Mouse (Mus musculus) left cerebral cortex, adult 2 months (tissue): ENCODE measurements around the gene Anapc13. TPM values are rescaled to one million over a fixed set of nuclear protein-coding genes. Genes with fewer than 3 reads are reported as not detected.

Experiments used
- DNase-seq, 2 experiments: peaks; one replicate each; pipeline ENCODE4 v3.0.0; 2021 to 2022; ENCODE audit warnings: low spot score in 2 of 2, mixed read lengths in 1 of 2; ENCODE audit errors: extremely low spot score in 1 of 2
- H3K27ac ChIP-seq: fragments of 200-600 bp; 2 replicates; pipeline ENCODE4 v1.8.1; 2022
- H3K4me3 ChIP-seq: fragments of 200-600 bp; 2 replicates; pipeline ENCODE4 v1.8.1; 2022
- CTCF ChIP-seq: fragments of 200-600 bp; IDR thresholded peaks from 2 replicates; pipeline ENCODE4 v1.8.1; 2022; ENCODE audit warnings: antibody characterized with exemption, mild to moderate bottlenecking, moderate library complexity
- intact Hi-C: fragments of 180-260 bp; cut with DNase I; formaldehyde crosslinking; loops from one replicate; pipeline ENCODE4 v1.15.1; 2025
- long read RNA-seq, 2 experiments: library from polyadenylated mRNA; stranded (forward); transcript quantifications; one replicate each; pipeline ENCODE4 v2.0.0; 2021; ENCODE audit warnings: borderline mapping rate in 2 of 2
- total RNA-seq, 2 experiments: library from RNA; stranded (reverse); gene quantifications; 2 replicates each; pipeline ENCODE4 v1.2.3; 2021

Gene Anapc13
- 100 to 1,000 TPM in 1 of 2 experiments, 10 to 100 TPM in 1; 98.6 to 116 TPM for total RNA-seq
- long read RNA-seq, experiment 1, transcript Anapc13-204 (3 exons, 589 nt): major isoform, 29 of 39 reads
- long read RNA-seq, experiment 1, transcript Anapc13-203 (3 exons, 727 nt): minor isoform, 5 of 39 reads
- long read RNA-seq, experiment 1, partial matches to known transcripts: 1 of 39 reads
- long read RNA-seq, experiment 1, other reads (novel, unspliced or antisense): 0 of 39 reads
- long read RNA-seq, experiment 2, transcript Anapc13-204 (3 exons, 589 nt): major isoform, 18 of 26 reads
- long read RNA-seq, experiment 2, partial matches to known transcripts: 3 of 26 reads
- long read RNA-seq, experiment 2, other reads (novel, unspliced or antisense): 0 of 26 reads

DNA sequence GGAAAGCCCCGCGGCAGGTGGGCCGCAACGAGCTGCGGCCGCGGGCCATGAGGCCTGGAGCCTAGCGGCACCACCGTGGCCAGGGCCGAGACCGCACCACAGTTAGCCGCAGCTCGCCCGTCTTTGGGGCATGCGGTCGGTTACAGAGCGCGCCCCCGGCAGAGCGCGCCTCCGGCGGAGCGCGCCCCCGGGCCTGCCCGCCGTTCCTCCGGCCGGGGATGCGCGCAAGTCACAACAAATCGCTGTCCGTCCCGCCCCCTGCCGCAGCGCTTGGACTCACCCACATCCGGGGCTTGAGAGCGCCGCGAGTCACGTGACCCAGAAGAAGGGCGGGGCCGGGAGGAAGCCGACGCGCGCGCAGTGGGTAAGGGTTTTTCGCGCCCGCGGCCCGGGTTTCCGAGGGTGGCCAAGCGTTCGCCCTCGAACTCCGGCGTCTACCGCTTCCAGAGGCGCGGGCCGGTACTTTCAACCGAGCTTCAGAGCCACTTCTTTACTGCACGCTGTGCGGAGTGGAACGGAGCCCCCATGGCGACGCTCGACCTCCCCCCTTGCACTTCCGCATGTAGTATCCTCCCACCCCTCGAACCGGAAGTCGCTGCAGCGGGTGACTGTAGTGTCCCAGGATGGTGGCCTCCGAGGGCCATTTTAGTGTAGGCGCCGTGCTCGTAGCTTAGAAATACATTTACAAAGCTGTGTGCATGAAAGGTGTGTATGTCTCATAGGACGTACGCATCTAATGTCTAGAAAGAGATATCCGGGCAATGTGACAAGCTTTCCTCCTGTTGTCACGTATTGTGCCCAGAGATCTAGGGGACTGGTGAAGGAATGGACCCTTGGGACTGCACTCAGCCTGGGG is at the start of gene Anapc13, which contains the start of gene Cep63:
Gene Anapc13, plus strand, starts transcription at position 314 of the 856 bp plus-strand sequence.
Gene Cep63, minus strand, starts transcription at position 552 of the 856 bp plus-strand sequence.
- TF ChIP-seq CTCF: no peak; the same call in 1 of the 2 replicates
- DNase-seq: peak; percentile 98 to 99
- peak within 1 kb of the TSS; percentile 99 for H3K27ac ChIP-seq
- H3K4me3 ChIP-seq: peak within 1 kb of the TSS; percentile 99
- intact Hi-C loops: loop anchor here (2.0 to 5.0 kb wide), 2 partner anchors 209 to 681 kb away; partner anchors contain the start of genes 1300017J02Rik, Ryk and Topbp1

DNA sequence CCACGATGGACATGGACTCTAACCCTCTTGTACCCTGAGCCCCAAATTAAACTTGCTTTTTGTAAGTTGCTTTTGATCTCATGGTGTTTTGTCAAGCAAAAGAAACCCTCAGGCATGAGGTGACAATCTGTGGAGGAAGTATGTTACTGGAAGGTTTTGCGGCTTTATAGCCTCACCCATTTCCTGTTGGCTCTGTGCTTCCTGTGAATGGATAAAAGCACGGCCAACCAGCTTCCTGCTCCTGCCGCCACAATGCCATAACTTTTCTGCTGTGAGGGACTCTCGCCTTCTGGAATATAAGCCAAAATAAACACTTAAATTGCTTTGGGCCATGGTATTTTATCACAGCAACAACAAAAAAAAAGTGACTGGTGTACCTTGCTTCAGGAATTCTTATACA is 48.6 kb upstream of the Anapc13 start:
- TF ChIP-seq CTCF: no peak
- H3K27ac ChIP-seq: no peak overlapping the region
- intact Hi-C loops: no loop called here
- H3K4me3 ChIP-seq: no peak overlapping the region
- no peak for DNase-seq

DNA sequence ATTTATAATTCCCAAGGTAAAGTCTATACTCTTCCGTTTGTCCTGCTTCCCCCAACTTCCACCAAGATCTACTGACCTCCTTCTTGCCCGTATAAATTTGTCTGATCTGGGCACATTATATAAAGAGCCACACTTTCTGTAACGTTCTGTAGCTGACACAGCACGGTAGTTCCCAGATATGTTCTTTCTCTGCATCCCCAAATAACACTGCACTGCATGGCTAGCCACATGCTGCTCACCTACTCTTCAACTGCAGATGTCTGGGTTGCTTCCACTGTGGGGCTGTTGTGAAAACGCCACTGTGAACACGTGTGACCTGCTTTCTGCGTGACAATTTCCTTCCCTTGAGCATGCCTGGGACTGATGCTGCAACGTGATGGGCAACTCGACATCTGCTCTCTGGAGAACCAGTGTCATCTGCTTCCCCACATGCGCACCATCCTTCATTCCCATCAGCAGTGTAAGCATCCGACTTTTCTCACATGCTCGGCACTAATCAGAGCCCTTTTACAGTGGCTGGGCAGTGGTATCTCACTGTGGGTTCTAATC is 44.1 kb upstream of the Anapc13 start:
- DNase-seq: no peak
- Histone ChIP-seq H3K4me3 (no peak overlapping the region), H3K27ac (no peak overlapping the region)
- intact Hi-C loops: no loop called here
- TF ChIP-seq CTCF: no peak

DNA sequence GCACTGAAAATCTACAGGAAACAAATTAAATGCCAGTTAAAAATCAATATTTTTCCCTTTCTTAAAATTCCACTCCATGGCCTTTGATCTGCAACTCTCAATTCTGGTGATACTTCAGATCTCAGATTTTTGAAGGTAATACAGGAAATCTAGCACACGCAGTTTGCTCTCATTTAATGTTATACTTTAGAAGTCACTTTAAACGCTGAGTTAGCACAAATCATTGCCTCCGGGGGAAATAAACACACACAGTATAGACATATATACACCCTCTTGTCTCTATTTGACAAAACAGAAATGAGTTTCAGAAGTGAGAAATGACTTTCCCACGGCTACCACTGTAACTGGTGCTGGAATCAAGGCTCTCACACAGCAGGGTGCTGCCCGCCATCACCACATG is 38.7 kb upstream of the Anapc13 start:
- DNase-seq: no peak
- intact Hi-C loops: no loop called here
- Histone ChIP-seq H3K27ac (no peak overlapping the region), H3K4me3 (no peak overlapping the region)
- no peak for TF ChIP-seq CTCF

DNA sequence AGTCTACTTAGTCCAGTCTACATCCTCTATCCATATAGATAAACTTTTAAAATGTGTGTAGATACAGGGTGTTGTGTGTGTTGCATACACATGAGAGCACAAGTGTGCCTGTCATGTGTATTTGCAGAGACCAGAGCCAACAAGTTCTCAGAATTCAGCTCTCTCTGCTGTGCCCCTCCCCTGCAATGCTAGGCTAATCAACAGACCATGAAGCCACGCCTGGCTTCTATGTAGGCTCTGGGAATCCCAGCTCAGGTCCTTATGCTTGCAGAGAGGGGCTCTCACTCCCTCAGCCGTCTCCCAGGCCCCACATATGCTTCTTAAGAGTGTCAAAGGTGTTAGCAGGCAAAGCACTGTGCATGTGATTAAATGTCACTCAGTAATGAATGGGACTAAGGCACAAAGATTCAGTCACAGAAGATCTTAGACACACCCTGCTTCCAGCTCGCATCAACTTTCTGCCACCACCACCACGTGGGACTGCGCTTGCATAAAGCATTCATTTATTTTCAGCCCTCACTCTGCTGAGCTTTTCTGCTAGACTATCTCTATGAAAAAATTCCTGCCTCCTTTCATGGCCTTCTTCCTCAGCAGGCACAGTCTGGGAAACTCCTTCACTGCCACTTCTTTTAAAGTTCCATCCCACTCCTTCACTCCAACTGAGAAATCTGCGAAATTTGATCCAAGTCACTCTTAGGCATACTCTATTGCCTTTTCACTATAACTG is 31.3 kb upstream of the Anapc13 start:
- no peak for DNase-seq
- no peak overlapping the region for H3K4me3 ChIP-seq
- intact Hi-C loops: no loop called here
- TF ChIP-seq CTCF: no peak
- H3K27ac ChIP-seq: no peak overlapping the region

DNA sequence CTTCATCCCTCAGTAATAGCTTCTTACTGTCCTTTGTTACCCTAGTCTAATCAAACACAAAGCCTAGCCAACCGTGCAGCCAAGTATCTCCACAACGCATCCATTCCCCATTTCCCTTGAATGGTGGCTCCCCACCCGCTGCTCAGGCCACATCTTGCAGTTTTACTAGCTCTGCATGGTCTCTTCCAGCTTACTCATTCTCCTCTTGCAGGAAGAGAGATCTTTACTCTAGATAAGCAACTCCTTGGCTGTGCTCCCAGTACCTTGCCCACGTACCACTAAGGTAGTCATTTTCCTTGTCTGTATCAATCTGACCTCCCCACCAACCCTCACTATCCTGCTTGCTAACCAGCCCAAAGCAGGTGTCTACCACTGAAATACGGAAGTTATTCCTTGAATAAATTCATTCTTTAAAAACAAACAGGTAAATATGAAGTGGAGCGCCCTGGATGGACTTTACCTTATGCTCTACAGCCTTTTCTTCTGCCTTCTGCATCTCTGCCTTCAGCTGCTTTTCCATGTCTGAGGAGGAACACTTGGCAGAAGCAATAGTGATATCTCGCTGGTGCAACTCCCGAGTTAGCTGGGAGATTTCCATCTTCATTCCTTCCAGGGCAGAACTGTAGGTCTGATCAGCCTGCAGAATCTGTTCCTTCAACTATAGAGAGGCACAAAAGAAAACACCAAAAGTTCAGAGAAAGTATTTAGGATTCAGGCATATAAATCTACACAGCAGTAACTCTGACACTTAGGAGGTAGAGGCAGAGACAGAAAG is 30.2 kb upstream of the Anapc13 start:
- TF ChIP-seq CTCF: no peak
- Histone ChIP-seq H3K27ac (no peak overlapping the region), H3K4me3 (no peak overlapping the region)
- intact Hi-C loops: no loop called here
- no peak for DNase-seq

DNA sequence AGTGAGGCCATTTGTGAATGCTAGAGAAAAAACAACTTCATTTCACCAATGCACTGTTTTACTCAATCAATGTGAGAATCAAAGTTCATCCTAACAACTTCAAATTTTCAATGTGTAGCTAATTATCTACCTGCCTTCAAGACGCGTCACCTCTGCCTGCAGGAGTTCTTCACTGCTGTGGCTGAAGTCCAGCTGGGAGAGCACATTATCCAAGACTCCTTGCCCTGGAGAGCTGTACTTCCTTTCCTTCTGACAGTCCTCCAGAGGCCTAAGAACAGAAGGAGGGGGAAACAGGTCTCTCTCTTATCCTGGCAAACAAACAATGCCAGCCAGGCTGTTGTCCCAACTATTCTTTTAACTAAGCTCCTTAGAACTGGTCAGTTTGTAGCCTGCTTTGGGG is 24.9 kb upstream of the Anapc13 start:
- Histone ChIP-seq H3K27ac (no peak overlapping the region), H3K4me3 (no peak overlapping the region)
- DNase-seq: no peak
- no peak for TF ChIP-seq CTCF
- intact Hi-C loops: no loop called here

DNA sequence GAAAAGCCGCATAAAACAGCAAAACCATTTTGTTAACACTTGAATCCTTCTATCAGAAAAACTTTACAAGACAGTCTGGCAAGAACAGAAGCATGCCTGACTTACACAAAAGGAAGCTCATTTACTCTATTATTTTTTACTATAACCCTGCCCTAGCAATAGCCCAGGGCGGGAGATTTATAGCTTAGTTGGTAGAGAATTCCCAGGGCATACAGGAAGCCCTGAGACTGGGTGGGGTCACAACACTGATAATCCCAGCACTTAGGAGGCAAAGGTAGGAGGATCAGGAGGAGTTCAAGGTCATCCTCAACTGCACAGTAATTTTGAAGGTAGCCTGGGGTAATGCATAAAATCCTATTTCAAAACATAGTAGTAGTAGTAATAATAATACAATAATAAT is 24.4 kb upstream of the Anapc13 start:
- TF ChIP-seq CTCF: no peak
- intact Hi-C loops: no loop called here

DNA sequence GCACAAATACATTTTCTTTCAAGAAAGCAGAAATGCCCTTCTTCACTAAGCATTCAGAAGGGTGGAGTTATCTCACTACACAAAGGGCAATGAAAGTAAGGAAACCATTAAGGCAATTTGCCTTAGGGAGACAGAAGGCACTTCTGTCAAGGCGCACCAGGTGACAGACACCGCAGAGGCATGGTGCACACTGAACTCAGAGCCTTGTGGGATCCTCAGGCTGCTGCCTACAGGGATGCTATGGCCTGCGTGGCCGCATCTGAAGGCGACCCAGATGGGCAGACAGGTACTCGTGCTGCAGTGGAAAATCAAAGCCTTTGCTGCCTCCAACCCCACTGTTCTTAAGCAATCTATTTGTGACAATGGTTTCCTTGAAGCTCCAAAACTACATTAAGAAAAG is 20.9 kb upstream of the Anapc13 start:
- TF ChIP-seq CTCF: no peak
- no peak overlapping the region for H3K27ac ChIP-seq
- no peak overlapping the region for H3K4me3 ChIP-seq
- DNase-seq: no peak
- intact Hi-C loops: no loop called here

More for the DNA sequence above, 24.4 kb upstream of the Anapc13 start:
- H3K27ac ChIP-seq: no peak overlapping the region
- no peak for DNase-seq
- no peak overlapping the region for H3K4me3 ChIP-seq

DNA sequence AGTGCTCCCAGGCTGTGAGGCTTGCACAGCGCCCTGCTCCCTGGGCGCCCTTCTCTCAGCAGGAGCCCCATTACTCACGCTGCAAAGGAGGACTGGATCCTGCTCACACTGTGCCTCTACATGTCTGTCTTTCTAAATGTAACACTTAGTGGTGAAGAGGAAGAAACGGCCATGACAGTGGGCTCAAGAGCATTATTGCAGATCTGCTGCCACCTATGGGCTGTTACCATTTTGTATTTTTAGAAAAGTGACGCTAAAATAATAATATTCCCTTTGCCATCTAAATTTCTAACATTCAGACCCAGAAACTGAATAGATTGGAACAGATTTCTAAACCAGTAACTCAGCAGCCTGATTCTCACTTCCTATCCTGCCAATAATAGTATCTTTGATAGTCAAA is 18.6 kb upstream of the Anapc13 start:
- TF ChIP-seq CTCF: peak; percentile 54
- intact Hi-C loops: no loop called here

DNA sequence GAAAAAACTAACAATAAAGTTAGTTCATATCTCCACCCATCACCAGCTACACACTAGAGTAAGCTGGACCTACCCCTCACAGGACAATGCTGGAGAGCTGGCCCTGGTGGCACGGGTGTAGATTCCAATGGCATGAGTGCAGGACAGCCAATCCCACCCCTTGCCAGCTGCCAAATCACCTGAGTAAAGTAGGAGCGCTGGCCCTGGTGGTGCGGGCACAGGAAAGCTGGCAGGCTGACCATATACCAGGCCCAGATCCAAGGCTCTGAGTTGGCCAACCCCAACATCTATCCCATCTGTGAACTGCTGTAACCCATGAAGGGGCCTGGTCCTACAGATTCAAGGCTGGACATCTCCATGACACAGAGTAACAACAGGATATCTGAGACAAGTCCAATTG is 16.9 kb upstream of the Anapc13 start:
- H3K4me3 ChIP-seq: no peak overlapping the region
- intact Hi-C loops: no loop called here
- no peak overlapping the region for H3K27ac ChIP-seq
- no peak for DNase-seq
- no peak for TF ChIP-seq CTCF

More for the DNA sequence above, 18.6 kb upstream of the Anapc13 start:
- DNase-seq: no peak
- Histone ChIP-seq H3K27ac (no peak overlapping the region), H3K4me3 (no peak overlapping the region)
